Mouse (Mus musculus): ENCODE measurements around the gene Neurog3.

Gene Neurog3

GRCm38 (mm10) chr10:62135696-62136470, 3.0 kb downstream of the Neurog3 start:
- in situ Hi-C loops (cut with MboI; ENCODE audit: unreplicated experiment in 2 of 2): no loop called here

DNA sequence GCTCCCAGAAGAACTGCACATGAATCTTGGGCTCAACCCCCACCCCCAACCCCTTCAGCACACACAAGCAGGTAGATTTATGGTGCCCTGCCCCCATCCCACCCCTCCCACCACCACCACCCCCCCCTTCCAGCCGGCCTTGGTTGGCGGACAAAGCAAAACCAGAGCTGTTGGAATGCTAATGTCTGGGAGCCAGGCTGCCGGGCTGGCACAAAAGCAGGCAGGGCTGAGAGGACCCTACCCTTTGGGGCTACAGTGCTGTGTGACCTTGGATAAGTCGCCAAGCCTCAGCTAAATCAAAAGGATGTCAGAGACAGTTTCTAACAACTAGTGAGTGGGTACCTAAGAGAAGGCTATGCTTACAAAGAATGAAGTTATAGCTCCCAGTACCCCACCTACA, 4.3 kb downstream of the Neurog3 start:
- in situ Hi-C loops (cut with MboI; ENCODE audit: unreplicated experiment in 2 of 2): no loop called here

- in situ Hi-C loops (cut with MboI; ENCODE audit: unreplicated experiment in 2 of 2): no loop called here
These were observed 5.2 kb downstream of the Neurog3 start for GRCm38 (mm10) chr10:62138040-62138439.

DNA sequence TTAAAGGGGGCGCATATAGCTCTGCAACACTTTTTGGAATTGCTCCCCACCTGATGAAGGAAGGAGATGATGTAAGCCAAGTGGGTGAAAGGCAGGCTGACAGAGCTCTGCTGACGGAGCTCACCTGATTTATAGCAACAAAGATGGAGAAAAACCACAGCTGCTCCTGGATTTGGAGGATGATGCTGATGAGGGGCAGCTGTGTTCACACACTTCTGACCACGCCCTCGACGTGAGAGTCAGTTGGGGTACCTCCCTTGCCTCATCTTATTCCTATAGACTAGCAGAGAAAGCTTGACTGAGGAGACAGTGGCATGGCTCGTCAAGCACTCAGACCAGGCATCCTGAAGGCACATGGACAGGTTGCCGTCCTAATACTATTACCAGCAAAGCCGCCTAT, 10.9 kb downstream of the Neurog3 start, which contains the start of gene Fam241b:
Fam241b (minus strand) TSS at position 101 of the 400 bp plus-strand sequence.
- in situ Hi-C loops (cut with MboI; ENCODE audit: unreplicated experiment in 2 of 2): no loop called here

DNA sequence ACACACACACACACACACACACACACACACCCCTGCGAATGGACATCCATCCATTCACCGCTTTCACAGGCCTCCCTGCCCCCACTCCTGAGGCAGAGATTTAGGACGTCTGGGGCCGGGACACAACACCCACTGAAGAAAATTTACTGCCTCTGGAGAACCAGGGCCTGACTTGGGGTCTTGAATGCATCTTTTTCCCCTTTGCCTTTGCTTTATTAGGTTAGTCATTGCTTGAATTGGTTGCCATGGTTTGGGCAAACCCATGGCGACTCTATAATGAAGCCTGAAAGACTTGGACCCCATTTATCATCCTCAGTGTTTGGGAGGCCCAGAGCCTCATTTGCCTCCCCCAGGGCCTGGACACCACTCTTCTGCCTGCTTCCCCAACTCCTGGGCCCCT, 13.1 kb downstream of the Neurog3 start:
- in situ Hi-C loops (cut with MboI; ENCODE audit: unreplicated experiment in 2 of 2): no loop called here

- in situ Hi-C loops (cut with MboI; ENCODE audit: unreplicated experiment in 2 of 2): no loop called here
These were observed 14.8 kb downstream of the Neurog3 start for GRCm38 (mm10) chr10:62147466-62148248.

DNA sequence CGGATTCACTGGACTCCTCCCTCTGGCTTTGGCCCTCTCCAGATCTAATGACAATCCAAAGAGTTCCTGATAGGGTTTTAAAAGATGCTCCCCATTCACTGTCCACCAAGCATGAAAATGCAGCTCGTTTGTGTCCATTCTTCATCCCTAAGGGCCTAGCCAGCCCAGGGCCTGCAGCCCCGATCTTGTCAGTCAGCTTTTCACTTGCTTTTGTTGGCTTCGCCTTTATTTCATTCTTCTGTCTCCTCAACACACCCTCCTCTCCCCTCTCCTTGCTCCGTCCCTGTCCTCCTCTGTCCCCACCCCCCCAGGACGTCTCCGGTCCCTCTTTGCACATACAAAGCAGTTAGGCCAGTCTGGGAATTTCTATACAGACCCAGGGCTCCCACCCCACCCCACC, 17.0 kb downstream of the Neurog3 start:
- in situ Hi-C loops (cut with MboI; ENCODE audit: unreplicated experiment in 2 of 2): no loop called here

- in situ Hi-C loops (cut with MboI; ENCODE audit: unreplicated experiment in 2 of 2): no loop called here
These were observed 29.5 kb downstream of the Neurog3 start for GRCm38 (mm10) chr10:62162410-62162809.

GRCm38 (mm10) chr10:62172841-62173553, 40.1 kb downstream of the Neurog3 start:
- in situ Hi-C loops (cut with MboI; ENCODE audit: unreplicated experiment in 2 of 2): loop anchor here in 1 of 2 experiments (10.0 kb wide), 1 partner anchor 68 kb away; no protein-coding TSS in a partner anchor

DNA sequence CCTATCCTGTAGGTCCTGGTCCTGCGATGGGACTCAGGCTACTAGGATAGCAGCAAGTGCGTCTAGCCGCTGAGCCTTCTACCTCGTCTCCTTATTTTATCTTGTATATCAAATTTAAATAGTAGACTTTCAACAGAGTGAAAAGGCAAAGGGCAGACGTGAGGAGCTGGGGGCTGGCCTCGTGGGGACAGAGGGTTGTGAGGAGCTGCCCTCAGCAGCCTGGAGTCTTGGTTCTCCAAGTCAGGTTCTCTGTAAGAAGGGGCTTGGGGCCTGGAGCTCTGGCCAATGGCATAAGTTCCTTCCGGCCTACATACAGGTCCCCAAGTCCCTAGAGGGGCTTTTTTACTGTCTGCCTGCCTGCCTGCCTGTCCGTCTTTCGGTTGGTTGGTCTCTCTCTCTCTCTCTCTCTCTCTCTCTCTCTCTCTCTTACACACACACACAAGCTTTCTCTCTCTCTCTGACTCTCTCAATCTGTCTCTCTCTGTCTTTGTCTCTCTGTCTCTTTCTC, 41.1 kb downstream of the Neurog3 start:
- in situ Hi-C loops (cut with MboI; ENCODE audit: unreplicated experiment in 2 of 2): loop anchor here in 1 of 2 experiments (10.0 kb wide), 1 partner anchor 69 kb away; no protein-coding TSS in a partner anchor

DNA sequence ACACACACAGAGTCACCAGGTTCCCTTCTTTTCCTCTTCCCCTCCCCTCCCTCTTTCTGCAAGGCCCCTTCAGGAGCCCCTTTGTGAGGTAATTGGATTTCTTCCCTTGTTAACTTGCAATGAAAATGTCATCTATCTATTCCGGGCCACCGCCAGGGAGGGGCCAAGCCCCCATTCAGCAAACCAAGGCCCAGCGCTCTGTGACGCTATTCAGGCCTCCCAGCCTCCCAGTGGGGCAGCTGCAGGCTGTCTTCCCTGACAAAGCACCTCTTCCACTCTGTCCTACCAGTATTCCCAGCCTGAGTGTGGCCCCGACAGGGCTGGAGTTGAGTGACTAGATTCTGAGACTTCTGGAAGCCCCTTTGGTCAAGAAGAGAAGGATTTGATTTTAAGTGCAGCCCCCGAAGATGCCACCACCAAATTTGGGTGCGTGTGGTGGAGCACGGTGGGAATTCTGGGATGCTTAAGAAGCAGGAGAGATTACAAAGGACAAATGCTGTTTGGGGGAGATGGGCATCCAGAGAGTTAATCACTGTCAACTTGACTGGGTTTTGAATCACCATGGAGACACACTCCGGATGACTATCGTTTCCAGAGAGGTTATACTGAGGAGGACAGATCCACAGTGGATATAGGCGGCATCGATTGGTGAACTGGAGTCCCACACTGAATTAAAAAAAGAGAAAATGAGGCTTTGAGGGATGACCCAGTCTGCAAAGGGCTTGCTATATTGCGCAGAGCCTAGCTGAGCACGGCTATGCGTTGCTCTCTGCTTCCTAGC, 41.8 kb downstream of the Neurog3 start:
- in situ Hi-C loops (cut with MboI; ENCODE audit: unreplicated experiment in 2 of 2): loop anchor here in 1 of 2 experiments (10.0 to 25.0 kb wide), 3 partner anchors 70 to 562 kb away; partner anchors contain the start of gene Kif1bp

DNA sequence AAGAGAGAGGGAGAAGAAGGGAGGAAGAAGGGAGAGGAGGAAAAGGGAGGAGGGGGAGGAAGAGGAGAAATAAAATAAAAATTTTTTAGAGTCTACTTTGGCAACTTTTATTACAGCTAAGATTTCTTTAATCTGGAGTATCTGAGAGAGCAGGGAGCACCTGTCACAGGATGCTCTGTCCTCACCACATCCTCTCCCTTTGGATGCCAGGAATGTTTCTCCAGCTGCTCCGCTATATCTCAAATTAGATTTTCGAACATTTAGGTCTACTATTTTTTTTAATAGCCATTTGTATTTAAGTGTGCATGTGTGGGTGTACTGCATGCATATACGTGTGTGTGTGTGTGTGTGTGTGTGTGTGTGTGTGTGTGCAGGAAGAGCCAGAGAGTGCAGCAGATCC, 47.1 kb downstream of the Neurog3 start:
- in situ Hi-C loops (cut with MboI; ENCODE audit: unreplicated experiment in 2 of 2): loop anchor here (5.0 to 25.0 kb wide), 5 partner anchors 73 to 568 kb away; partner anchors contain the start of gene Kif1bp (in 1 of the 2)

- in situ Hi-C loops (cut with MboI; ENCODE audit: unreplicated experiment in 2 of 2): loop anchor here (5.0 to 25.0 kb wide), 4 partner anchors 74 to 569 kb away; partner anchors contain the start of gene Kif1bp (in 1 of the 2)
These were observed 48.8 kb downstream of the Neurog3 start for GRCm38 (mm10) chr10:62181701-62182100.

- in situ Hi-C loops (cut with MboI; ENCODE audit: unreplicated experiment in 2 of 2): loop anchor here (5.0 to 25.0 kb wide), 4 partner anchors 75 to 570 kb away; partner anchors contain the start of gene Kif1bp (in 1 of the 2)
These were observed 49.7 kb downstream of the Neurog3 start for GRCm38 (mm10) chr10:62182471-62183014.

DNA sequence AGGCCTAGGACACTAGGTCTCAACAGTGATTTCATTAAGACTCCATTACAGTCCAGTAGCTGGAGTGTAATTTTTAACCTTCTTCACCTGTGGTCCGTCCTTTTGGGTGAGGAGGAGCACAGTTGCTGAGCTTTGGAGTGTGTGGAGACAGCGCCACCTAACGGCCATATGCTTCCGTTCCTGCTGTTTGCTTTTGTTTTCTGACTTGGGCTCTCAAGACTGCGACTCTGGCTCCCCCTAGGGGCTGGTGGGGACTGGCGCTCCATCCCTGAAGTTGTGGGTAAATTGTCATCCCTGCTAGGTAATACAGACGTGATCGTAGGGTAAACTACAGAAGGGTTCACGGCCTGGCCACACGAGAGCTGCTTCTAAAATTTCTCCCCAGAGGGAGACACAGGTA, 50.2 kb downstream of the Neurog3 start:
- in situ Hi-C loops (cut with MboI; ENCODE audit: unreplicated experiment in 2 of 2): loop anchor here (5.0 to 25.0 kb wide), 4 partner anchors 76 to 571 kb away; partner anchors contain the start of gene Kif1bp (in 1 of the 2)
